Mouse (Mus musculus): Measurements from ENCODE around the gene Krt19.

The Krt19 gene

DNA sequence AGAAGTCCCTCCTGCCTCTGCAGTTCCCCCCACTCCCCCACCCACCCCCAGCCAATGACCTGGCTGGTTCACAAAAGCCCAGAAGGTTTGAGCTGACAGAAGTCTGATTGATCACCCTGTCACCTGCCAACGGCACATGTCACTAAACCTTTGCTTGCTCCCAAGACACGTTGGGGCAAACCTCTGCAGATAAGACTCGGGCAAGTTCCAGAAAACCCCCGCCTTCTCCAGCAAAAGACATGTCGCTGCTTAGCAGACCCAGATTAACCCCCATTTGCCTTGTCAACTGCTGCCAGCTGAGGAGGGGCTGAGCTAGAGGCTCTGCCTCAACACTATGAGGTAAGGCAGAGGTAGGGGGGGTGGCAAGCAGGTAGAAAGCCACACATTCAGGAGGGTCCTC lies 11.9 kb downstream of the Krt19 start:
- DNase-seq = no peak

GRCm38 (mm10) chr11:100135731-100136130 lies 12.7 kb downstream of the Krt19 start, which contains the start of gene Krt15:
TSS of gene Krt15 (minus strand) at chr11:100135928.
- DNase-seq = no peak

DNA sequence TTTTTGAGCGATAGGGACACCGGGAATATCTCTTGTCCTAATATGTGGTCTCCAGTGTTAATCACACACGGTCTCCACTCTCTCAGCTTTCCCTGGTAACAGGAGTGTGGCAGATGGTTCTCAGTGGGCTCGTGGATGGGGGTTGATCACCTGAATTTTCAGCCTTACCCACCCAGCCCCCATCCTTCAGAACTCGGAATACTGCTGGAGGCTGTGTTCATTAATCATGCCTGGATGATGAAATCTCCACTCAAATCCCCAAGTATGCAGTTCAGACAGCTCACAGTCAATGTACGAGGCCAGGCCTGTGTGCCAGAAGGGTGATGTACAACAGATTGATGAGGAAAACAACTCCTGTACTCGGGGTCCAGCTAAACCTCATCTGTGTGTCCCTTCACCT lies 23.6 kb downstream of the Krt19 start:
- DNase-seq = no peak

- no peak for DNase-seq
Observed at GRCm38 (mm10) chr11:100121466-100121865, 27.0 kb downstream of the Krt19 start, which contains the start of gene Krt13. TSS of gene Krt13 (minus strand) at chr11:100121566.

DNA sequence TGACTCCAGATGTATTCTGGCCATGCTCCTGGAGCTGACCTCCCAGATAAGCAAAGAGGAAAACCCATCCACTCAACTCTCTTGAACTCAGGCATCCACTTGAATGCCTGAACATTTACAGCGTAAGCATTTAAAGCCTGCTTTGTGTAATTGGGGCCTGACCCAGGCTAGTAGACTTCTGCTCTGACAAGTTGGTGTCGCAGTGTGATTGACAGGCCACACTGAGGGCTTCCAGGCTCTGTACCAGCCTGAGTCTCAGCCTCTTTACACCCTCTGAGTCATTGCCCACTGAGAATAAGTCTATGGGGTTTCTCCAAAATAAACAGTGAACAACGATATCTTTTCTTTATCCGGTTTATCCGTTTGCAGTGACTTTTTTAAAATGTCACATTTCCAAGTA lies 28.1 kb downstream of the Krt19 start:
- no peak for DNase-seq

DNA sequence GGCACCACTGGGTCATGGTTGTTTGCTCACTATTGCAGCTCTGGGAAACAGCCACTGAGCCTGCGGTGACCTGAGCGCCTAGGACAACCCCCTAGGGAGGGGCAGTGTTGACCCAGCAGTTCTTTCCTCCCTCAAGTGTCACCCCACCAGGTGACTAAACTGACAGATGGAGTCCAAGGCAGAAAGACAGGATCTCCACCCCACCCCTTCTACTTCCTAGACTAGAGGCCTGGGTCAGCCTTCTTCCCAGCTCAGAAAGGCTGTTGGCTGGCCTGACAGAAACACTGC lies 34.8 kb downstream of the Krt19 start:
- no peak for DNase-seq

DNA sequence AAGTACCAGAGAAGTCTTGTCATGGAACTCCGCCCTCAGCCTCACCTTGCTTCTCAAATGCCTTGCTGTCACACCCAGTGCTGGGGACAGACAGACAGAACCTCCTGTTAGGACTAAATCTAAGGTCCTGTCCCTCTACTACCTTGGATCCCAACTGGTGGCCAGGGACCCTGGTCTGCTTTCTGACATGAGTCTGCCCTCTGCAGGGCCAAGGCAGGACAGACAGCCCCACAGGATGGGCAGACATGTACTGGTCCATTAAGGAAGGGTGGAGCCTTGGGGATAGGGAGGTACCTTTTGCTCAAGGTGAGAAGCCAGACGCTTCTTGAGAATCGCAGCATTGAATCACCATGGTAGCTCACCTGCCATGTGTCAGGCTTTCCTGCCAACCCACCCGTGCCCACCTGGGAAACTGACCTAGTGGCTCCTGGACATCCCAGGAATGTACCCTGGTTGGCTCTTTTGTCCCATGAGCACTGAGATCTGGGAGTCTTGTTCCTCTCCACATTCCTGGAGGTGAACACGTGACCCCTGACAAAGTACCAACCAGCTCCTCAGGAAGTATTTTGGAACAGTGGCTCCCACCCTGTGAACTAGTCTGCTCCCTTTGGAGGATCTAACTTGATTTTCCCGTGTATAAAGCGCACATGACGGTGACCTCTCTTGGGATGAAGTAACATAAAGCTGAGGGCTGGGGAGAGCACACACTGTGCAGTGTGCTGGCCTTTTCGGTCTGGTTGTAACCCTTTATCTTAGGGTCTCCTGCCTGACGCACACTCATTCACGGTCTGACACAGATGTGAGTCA lies 35.3 kb downstream of the Krt19 start:
- DNase-seq = no peak

DNA sequence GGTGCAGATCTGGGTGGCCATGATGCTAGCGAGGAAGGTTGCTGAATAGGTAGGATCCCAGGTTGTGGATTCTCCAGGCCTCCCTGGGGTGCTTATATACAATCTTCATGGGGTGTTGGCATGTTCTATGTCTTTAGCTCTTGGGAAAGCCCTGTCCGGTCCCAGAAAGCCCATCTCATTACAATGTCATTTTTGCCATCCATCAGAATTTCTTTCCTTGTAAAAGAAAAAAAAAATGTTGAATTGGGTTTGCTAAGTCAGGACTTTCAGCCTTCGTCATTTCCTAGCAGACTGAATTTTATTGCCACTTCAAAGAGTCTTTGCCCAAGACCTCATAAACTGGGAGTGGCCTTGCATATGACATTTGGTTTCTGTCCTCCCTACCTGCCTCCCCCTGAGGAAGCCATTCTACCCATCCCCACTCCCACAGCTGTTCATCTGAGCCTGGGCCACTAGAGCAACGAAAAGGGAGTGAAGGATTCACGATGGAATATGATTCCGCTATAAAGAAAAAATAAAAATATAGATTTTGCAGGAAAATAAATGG lies 42.8 kb downstream of the Krt19 start, which contains the start of gene Krt36:
TSS of gene Krt36 (minus strand) at position 51 of the 547 bp plus-strand sequence.
- DNase-seq = no peak

DNA sequence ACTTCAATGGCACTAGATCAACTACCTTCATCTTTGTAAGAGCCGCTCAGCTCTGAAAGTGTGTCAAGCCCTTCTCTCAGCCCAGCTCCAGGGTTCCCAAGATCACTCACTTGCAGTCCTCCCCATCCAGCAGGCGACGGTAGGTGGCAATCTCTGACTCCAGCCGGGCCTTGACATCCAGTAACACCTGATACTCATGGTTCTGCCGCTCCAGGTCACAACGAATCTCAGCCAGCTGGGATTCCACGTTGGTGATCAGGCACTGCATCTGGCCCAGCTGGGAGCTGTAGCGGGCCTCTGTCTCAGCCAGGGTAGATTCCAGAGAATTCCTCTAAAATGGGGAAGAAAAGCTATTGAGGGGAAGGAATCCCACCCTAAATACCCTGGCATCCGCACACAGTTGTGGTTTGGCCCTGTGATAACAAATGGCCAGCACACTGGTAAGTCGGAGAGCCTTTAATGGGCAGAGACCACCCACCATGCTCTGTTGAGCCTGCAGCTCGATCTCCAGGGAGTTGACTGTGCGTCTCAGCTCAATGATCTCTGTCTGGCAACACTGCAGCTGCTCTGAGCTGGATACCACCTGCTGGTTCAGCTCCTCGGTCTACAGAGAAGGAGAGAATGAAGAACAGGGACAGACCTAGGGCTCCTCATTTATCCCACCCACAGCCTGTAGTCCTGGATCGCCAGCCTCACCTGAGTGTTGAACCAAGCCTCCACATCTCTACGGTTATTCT lies 45.6 kb downstream of the Krt19 start:
- no peak for DNase-seq

GRCm38 (mm10) chr11:100100391-100100790 lies 48.1 kb downstream of the Krt19 start:
- DNase-seq = no peak

DNA sequence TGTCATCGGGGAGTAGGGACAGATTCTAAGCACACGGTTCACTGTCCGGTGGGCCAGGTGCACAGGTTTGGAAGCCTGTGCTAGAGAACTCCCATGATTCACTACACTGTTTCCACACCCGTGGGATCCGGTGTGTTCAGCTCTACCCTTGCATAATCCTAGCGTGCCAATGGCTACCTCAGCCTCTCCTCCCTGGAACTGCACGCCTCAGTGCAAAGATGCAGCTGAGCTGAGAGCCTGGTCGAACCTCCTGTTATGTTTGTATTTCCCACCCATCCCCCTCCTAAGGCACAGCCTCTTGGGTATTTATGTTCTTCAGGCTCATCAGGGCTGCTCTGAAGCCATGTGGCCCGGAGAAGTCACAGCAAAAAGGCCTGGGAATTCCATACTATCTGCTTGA lies 50.6 kb downstream of the Krt19 start:
- DNase-seq = no peak

GRCm38 (mm10) chr11:100096141-100096540 lies 52.3 kb downstream of the Krt19 start, which contains the start of gene Krt35:
TSS of gene Krt35 (minus strand) at chr11:100096241.
- no peak for DNase-seq
